Mouse (Mus musculus) ES-E14 (cell line): ENCODE measurements around the gene Pnlip. TPM values are rescaled to one million over a fixed set of nuclear protein-coding genes. Genes with fewer than 3 reads are reported as not detected.

Experiments used
- DNase-seq: peaks from one replicate; pipeline ENCODE4 v3.0.0-alpha.2; 2013; ENCODE audit warnings: low read depth, low spot score
- H3K27ac ChIP-seq: 2 replicates; pipeline ENCODE4 v1.5.1; 2012; ENCODE audit warnings: low read depth, mild to moderate bottlenecking, low read length, moderate library complexity, mixed read lengths; ENCODE audit not compliant: poor library complexity, insufficient read depth, severe bottlenecking
- H3K36me3 ChIP-seq: 2 replicates; pipeline ENCODE4 v1.6.1; 2012; ENCODE audit warnings: mild to moderate bottlenecking, low read length, moderate library complexity, mixed read lengths; ENCODE audit not compliant: control insufficient read depth, poor library complexity, insufficient read depth, severe bottlenecking
- H3K4me1 ChIP-seq, 2 experiments: fragments of 150-350 bp in 1 of 2; sonication (generic) in 1 of 2; 2 replicates each; pipeline ENCODE4 v1.6.1; 2012; ENCODE audit warnings: low read length in 2 of 2, mild to moderate bottlenecking in 1 of 2, mixed read lengths in 1 of 2; ENCODE audit not compliant: control insufficient read depth in 2 of 2, insufficient read depth in 2 of 2, poor library complexity in 1 of 2
- H3K4me3 ChIP-seq, 2 experiments: fragments of 150-350 bp in 1 of 2; sonication (generic) in 1 of 2; 2 replicates each; pipeline ENCODE4 v1.5.1; 2012; ENCODE audit warnings: low read length in 2 of 2, low read depth in 1 of 2, mild to moderate bottlenecking in 1 of 2, mixed read lengths in 1 of 2; ENCODE audit not compliant: insufficient read depth in 1 of 2, poor library complexity in 1 of 2, severe bottlenecking in 1 of 2
- H3K9ac ChIP-seq: 2 replicates; pipeline ENCODE4 v1.6.1; 2012; ENCODE audit warnings: low read depth, mild to moderate bottlenecking, low read length, mixed read lengths; ENCODE audit not compliant: poor library complexity, insufficient read depth, severe bottlenecking
- H3K9me3 ChIP-seq: fragments of 150-350 bp; sonication (generic); 2 replicates; pipeline ENCODE4 v1.6.1; 2012; ENCODE audit warnings: low read depth, mild to moderate bottlenecking, low read length; ENCODE audit not compliant: control insufficient read depth, insufficient read depth
- CHD2 ChIP-seq: IDR thresholded peaks from 2 replicates; pipeline ENCODE4 v1.6.1; 2014; ENCODE audit warnings: mild to moderate bottlenecking, low read depth, low read length, inconsistent platforms
- HCFC1 ChIP-seq: IDR thresholded peaks from 2 replicates; pipeline ENCODE4 v1.6.1; 2012; ENCODE audit warnings: low read length, inconsistent platforms, borderline replicate concordance; ENCODE audit not compliant: insufficient read depth
- MAFK ChIP-seq: IDR thresholded peaks from 2 replicates; pipeline ENCODE4 v1.6.1; 2014; ENCODE audit warnings: mild to moderate bottlenecking, low read depth, low read length, inconsistent platforms; ENCODE audit not compliant: insufficient read depth
- ZC3H11A ChIP-seq: IDR thresholded peaks from 2 replicates; pipeline ENCODE4 v1.6.1; 2012; ENCODE audit warnings: low read depth, mild to moderate bottlenecking, inconsistent platforms, low read length, borderline replicate concordance
- ZNF384 ChIP-seq: IDR thresholded peaks from 2 replicates; pipeline ENCODE4 v1.6.1; 2012; ENCODE audit warnings: low read depth, low read length, inconsistent platforms
- in situ Hi-C, 2 experiments: fragments of 600-800 bp; cut with MboI; formaldehyde crosslinking; loops; one replicate each; pipeline ENCODE4 v1.15.1; 2025; ENCODE audit warnings: low sequenced_read_pairs in 2 of 2, inconsistent platforms in 1 of 2; ENCODE audit not compliant: unreplicated experiment in 2 of 2
- total RNA-seq: library from RNA; depleted of rRNA; stranded (reverse); fragments of 300-350 nt; gene quantifications from 2 replicates; pipeline ENCODE4 v1.2.3, GENCODE M21; 2012

Gene Pnlip
- total RNA-seq, 1 experiment, result 0.89 TPM

GRCm38 (mm10) chr19:58621646-58622045 is 30.7 kb upstream of the Pnlip start:
- no peak overlapping the region for H3K4me3 ChIP-seq
- no peak for TF ChIP-seq MAFK
- TF ChIP-seq CHD2, result no peak
- no peak for TF ChIP-seq ZC3H11A
- 0 out of 2 replicates have a peak, but pooled peaks have one; percentile 31 for TF ChIP-seq ZNF384
- in situ Hi-C loops, result no loop called here
- no peak overlapping the region for H3K9ac ChIP-seq
- no peaks in the 10 kb centered on the region for H3K36me3 ChIP-seq
- H3K4me1 ChIP-seq, result no peaks in the 10 kb centered on the region
- no peak overlapping the region for H3K27ac ChIP-seq
- no peak for DNase-seq
- no peaks in the 10 kb centered on the region for H3K9me3 ChIP-seq

- H3K27ac ChIP-seq, result no peak overlapping the region
- no peak overlapping the region for H3K4me3 ChIP-seq
- no peak for TF ChIP-seq MAFK
- TF ChIP-seq ZC3H11A, result no peak
- no peak for TF ChIP-seq ZNF384
- TF ChIP-seq HCFC1, result no peak
- no peak for TF ChIP-seq CHD2
- in situ Hi-C loops, result loop anchor here in 1 of 2 experiments (25.0 kb wide), 1 partner anchor 312 kb away; no protein-coding TSS in a partner anchor
- no peak for DNase-seq
- no peak overlapping the region for H3K9ac ChIP-seq
- H3K9me3 ChIP-seq, result no peaks in the 10 kb centered on the region
- no peaks in the 10 kb centered on the region for H3K4me1 ChIP-seq
- no peaks in the 10 kb centered on the region for H3K36me3 ChIP-seq
Observed at GRCm38 (mm10) chr19:58624799-58625198, 27.5 kb upstream of the Pnlip start.

- no peak for DNase-seq
- H3K9ac ChIP-seq, result no peak overlapping the region
- TF ChIP-seq CHD2, result no peak
- no peak for TF ChIP-seq HCFC1
- TF ChIP-seq ZNF384, result no peak
- no peak for TF ChIP-seq ZC3H11A
- TF ChIP-seq MAFK, result no peak
- in situ Hi-C loops, result loop anchor here in 1 of 2 experiments (25.0 kb wide), 1 partner anchor 313 kb away; no protein-coding TSS in a partner anchor
- H3K27ac ChIP-seq, result no peak overlapping the region
- no peak overlapping the region for H3K4me3 ChIP-seq
- H3K36me3 ChIP-seq, result no peaks in the 10 kb centered on the region
- H3K9me3 ChIP-seq, result no peaks in the 10 kb centered on the region
- H3K4me1 ChIP-seq, result no peaks in the 10 kb centered on the region
Observed at GRCm38 (mm10) chr19:58625254-58625947, 26.9 kb upstream of the Pnlip start.

- Histone ChIP-seq H3K9me3 (no peaks in the 10 kb centered on the region), H3K27ac (no peak overlapping the region), H3K4me1 (no peaks in the 10 kb centered on the region), H3K36me3 (no peaks in the 10 kb centered on the region), H3K9ac (0 out of 2 replicates have a peak overlapping the region, but pooled peaks have one; percentile 35), H3K4me3 (no peak overlapping the region)
- in situ Hi-C loops, result loop anchor here in 1 of 2 experiments (25.0 kb wide), 1 partner anchor 315 kb away; no protein-coding TSS in a partner anchor
- TF ChIP-seq ZC3H11A, result peak; percentile 41; the same call in 1 of the 2 replicates
- TF ChIP-seq ZNF384, result no peak
- DNase-seq, result no peak
Observed at GRCm38 (mm10) chr19:58627406-58628337, 24.6 kb upstream of the Pnlip start.
